Mouse (Mus musculus) kidney, postnatal 0 days (tissue): Measurements from ENCODE around the gene Cc2d1b. TPM values are rescaled to one million over a fixed set of nuclear protein-coding genes. Genes with fewer than 3 reads are reported as not detected.

ENCODE experiments used
- ATAC-seq: fragments of 200-750 bp; cut with Nextera tagmentation; replicated peaks from 2 replicates; pipeline ENCODE4 v1.8.0; 2017; ENCODE audit warnings: low read depth, moderate number of reproducible peaks, moderate TSS enrichment, moderate library complexity; ENCODE audit not compliant: low FRiP score
- DNase-seq: peaks from one replicate; pipeline ENCODE4 v3.0.0-alpha.2; 2016; ENCODE audit warnings: low spot score
- H3K27ac ChIP-seq: fragments of 300-500 bp; sonication (generic); 2 replicates; pipeline ENCODE4 v1.5.1; 2014; ENCODE audit warnings: mild to moderate bottlenecking
- H3K27me3 ChIP-seq: fragments of 300-500 bp; sonication (generic); 2 replicates; pipeline ENCODE4 v1.6.1; 2014; ENCODE audit warnings: low read length, mixed read lengths; ENCODE audit not compliant: insufficient read depth
- H3K36me3 ChIP-seq: fragments of 300-500 bp; sonication (generic); 2 replicates; pipeline ENCODE4 v1.6.1; 2014; ENCODE audit warnings: low read length, mixed read lengths; ENCODE audit not compliant: insufficient read depth
- H3K4me1 ChIP-seq: fragments of 300-500 bp; sonication (generic); replicated peaks from 2 replicates; pipeline ENCODE4 v1.6.1; 2014; ENCODE audit warnings: antibody characterized with exemption, low read length, mixed read lengths; ENCODE audit not compliant: insufficient read depth
- H3K4me2 ChIP-seq: fragments of 300-500 bp; sonication (generic); 2 replicates; pipeline ENCODE4 v1.6.1; 2014; ENCODE audit warnings: mild to moderate bottlenecking, low read length, moderate library complexity, mixed read lengths
- H3K4me3 ChIP-seq: fragments of 300-500 bp; sonication (generic); replicated peaks from 2 replicates; pipeline ENCODE4 v1.5.1; 2014; ENCODE audit warnings: low read depth, low read length
- H3K9ac ChIP-seq: fragments of 300-500 bp; sonication (generic); 2 replicates; pipeline ENCODE4 v1.6.1; 2014; ENCODE audit warnings: low read depth, low read length
- H3K9me3 ChIP-seq: fragments of 300-500 bp; sonication (generic); replicated peaks from 2 replicates; pipeline ENCODE4 v1.6.1; 2016; ENCODE audit warnings: low read length, inconsistent platforms, mixed read lengths
- CTCF ChIP-seq: IDR thresholded peaks from 2 replicates; pipeline ENCODE4 v1.5.1; 2016; ENCODE audit warnings: antibody characterized with exemption, low read depth, mild to moderate bottlenecking, moderate library complexity
- WGBS: fragments of 180-500 bp; shearing (Covaris S2); extraction: QIAGEN DNeasy Blood & Tissue Kit; methylation state at CpG from one replicate; pipeline ENCODE4 v1.1.7; 2014; 5-methylcytosine and 5-hydroxymethylcytosine counted together
- polyA plus RNA-seq: library from polyadenylated mRNA; unstranded; fragments of >200 nt; fragmentation: Nextera tagmentation; extraction: Ambion mirVana; gene quantifications from 2 replicates; pipeline ENCODE4 v1.2.1, GENCODE M21; 2015

The Cc2d1b gene
- polyA plus RNA-seq, 1 experiment from 2014 or later = 28.7 TPM

DNA sequence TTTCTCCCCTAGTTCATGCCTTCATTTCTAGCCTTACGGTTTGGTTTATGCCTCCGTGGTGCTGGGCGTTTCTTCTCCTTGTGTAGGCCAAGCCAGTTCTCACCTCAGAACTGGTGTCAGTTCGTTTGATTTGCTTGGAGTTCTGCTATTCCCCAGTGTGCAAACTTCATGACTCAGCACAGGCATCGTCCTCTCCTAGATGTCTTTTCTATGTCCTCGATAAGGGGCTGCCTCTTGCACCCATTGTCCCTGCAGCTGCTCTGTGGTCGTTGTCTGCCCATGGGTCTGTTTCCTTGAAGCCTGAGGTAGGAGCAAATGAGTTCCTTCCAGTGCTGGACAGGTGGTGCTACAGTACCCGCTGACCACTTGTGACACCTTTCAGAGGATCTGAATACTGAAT, 796 bp downstream of the Cc2d1b start:
- H3K4me2 ChIP-seq = peak overlapping the region; percentile 89
- peak overlapping the region; percentile 92; the same call in 1 of the 2 replicates for H3K27ac ChIP-seq
- TF ChIP-seq CTCF = no peak
- H3K36me3 ChIP-seq = peaks cover 9% of the 10 kb centered on the region
- peak; percentile 4 for DNase-seq
- peak overlapping the region; percentile 89 for H3K9ac ChIP-seq
- ATAC-seq = no peak
- peak overlapping the region; percentile 81 for H3K4me3 ChIP-seq
- WGBS = 10% methylated on average over 8 of the region's 8 CpGs
- no peaks in the 10 kb centered on the region for H3K27me3 ChIP-seq
- peaks cover 6% of the 10 kb centered on the region; the same call in 1 of the 2 replicates for H3K4me1 ChIP-seq
- no peaks in the 10 kb centered on the region for H3K9me3 ChIP-seq

DNA sequence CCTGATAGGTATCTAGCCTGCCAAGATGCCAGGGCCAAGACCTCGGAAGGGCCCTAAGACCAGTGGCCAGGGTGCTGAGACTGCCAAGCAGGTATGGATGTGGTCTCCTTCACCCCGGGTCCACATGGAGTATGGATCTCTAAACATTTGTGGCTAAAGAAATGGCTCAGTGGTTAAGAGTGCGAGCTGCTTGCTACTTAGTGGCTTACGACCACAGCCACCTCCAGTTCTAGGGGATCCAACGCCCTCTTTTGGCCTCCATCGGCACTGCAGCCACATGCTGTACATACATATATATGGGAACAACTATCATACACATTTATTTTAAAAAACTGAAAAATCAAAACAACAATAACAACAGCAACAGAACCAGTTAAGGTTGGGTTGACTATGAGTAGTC, 1.8 kb downstream of the Cc2d1b start:
- Histone ChIP-seq H3K27ac (no peak overlapping the region), H3K9me3 (no peaks in the 10 kb centered on the region), H3K9ac (no peak overlapping the region), H3K36me3 (peaks cover 15% of the 10 kb centered on the region), H3K4me2 (no peak overlapping the region), H3K27me3 (no peaks in the 10 kb centered on the region), H3K4me1 (peaks cover 6% of the 10 kb centered on the region; the same call in 1 of the 2 replicates), H3K4me3 (no peak overlapping the region)
- WGBS = 95% methylated on average over 6 of the region's 6 CpGs
- no peak for DNase-seq
- TF ChIP-seq CTCF = peak; percentile 19; the same call in 1 of the 2 replicates
- ATAC-seq = no peak

- no peak for ATAC-seq
- no peaks in the 10 kb centered on the region for H3K4me1 ChIP-seq
- H3K9ac ChIP-seq = no peak overlapping the region
- no peaks in the 10 kb centered on the region for H3K9me3 ChIP-seq
- H3K27me3 ChIP-seq = no peaks in the 10 kb centered on the region
- peaks cover 41% of the 10 kb centered on the region for H3K36me3 ChIP-seq
- H3K27ac ChIP-seq = no peak overlapping the region
- TF ChIP-seq CTCF = no peak
- no peak for DNase-seq
- WGBS = 85% methylated on average over 5 of the region's 5 CpGs
- H3K4me2 ChIP-seq = no peak overlapping the region
- H3K4me3 ChIP-seq = no peak overlapping the region
Observed at GRCm38 (mm10) chr4:108627066-108627465, 7.3 kb downstream of the Cc2d1b start.

- 52% methylated on average over 7 of the region's 7 CpGs for WGBS
Observed at GRCm38 (mm10) chr4:108629363-108629880, 9.7 kb downstream of the Cc2d1b start.

GRCm38 (mm10) chr4:108630096-108630495, 10.4 kb downstream of the Cc2d1b start:
- Histone ChIP-seq H3K27ac (peak overlapping the region; percentile 25; the same call in 1 of the 2 replicates), H3K27me3 (no peaks in the 10 kb centered on the region), H3K36me3 (peaks cover 57% of the 10 kb centered on the region), H3K9ac (no peak overlapping the region), H3K9me3 (no peaks in the 10 kb centered on the region), H3K4me1 (no peaks in the 10 kb centered on the region), H3K4me3 (no peak overlapping the region), H3K4me2 (no peak overlapping the region)
- DNase-seq (peak; percentile 14), ATAC-seq (no peak)
- no peak for TF ChIP-seq CTCF
- WGBS = 63% methylated on average over 9 of the region's 9 CpGs

More at GRCm38 (mm10) chr4:108629363-108629880, 9.7 kb downstream of the Cc2d1b start:
- peak; percentile 66 for DNase-seq
- H3K9ac ChIP-seq = no peak overlapping the region
- ATAC-seq = peak; percentile 51; the same call in 1 of the 2 replicates
- H3K36me3 ChIP-seq = peaks cover 56% of the 10 kb centered on the region
- H3K27me3 ChIP-seq = no peaks in the 10 kb centered on the region
- no peaks in the 10 kb centered on the region for H3K4me1 ChIP-seq
- H3K9me3 ChIP-seq = no peaks in the 10 kb centered on the region
- no peak for TF ChIP-seq CTCF
- H3K4me3 ChIP-seq = no peak overlapping the region
- H3K4me2 ChIP-seq = no peak overlapping the region
- H3K27ac ChIP-seq = peak overlapping the region; percentile 25; the same call in 1 of the 2 replicates

DNA sequence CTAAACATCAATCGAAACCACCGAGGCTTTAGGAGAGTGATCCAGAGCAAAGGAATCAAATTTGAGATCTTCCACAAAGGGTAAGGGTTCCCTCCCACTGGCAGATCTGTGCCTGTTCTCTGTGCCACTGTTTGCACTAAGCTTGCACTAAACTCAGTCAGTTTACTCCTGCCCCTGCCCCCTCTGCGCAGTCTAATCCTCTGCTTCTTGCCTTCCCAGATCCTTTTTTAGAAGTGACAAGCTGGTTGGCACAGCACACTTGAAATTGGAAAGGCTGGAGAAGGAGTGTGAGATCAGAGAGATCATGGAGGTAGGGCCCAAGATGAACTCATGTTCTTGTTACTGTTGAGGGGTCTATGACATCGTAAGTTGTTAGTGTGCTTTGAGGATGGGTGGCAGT, 11.9 kb downstream of the Cc2d1b start:
- Histone ChIP-seq H3K4me3 (no peak overlapping the region), H3K9me3 (no peaks in the 10 kb centered on the region), H3K4me1 (no peaks in the 10 kb centered on the region), H3K4me2 (no peak overlapping the region), H3K27me3 (no peaks in the 10 kb centered on the region), H3K9ac (no peak overlapping the region), H3K27ac (no peak overlapping the region), H3K36me3 (peaks cover 47% of the 10 kb centered on the region)
- ATAC-seq (no peak), DNase-seq (no peak)
- no peak for TF ChIP-seq CTCF
- 90% methylated on average over 4 of the region's 4 CpGs for WGBS

GRCm38 (mm10) chr4:108633703-108634102, 14.0 kb downstream of the Cc2d1b start:
- Histone ChIP-seq H3K4me2 (no peak overlapping the region), H3K9ac (no peak overlapping the region), H3K27me3 (no peaks in the 10 kb centered on the region), H3K9me3 (no peaks in the 10 kb centered on the region), H3K4me3 (no peak overlapping the region), H3K36me3 (peaks cover 35% of the 10 kb centered on the region), H3K27ac (no peak overlapping the region), H3K4me1 (no peaks in the 10 kb centered on the region)
- ATAC-seq (no peak), DNase-seq (peak; percentile 18)
- TF ChIP-seq CTCF = no peak
- WGBS = 84% methylated on average over 12 of the region's 12 CpGs
